Mouse (Mus musculus): ENCODE measurements around the gene Gh. TPM values are rescaled to one million over a fixed set of nuclear protein-coding genes. Genes with fewer than 3 reads are reported as not detected.

Gene Gh
- polyA plus RNA-seq, 1 experiment from 2014 or later: not detected

GRCm38 (mm10) chr11:106274971-106275411 lies 26.7 kb downstream of the Gh start:
- Histone ChIP-seq H3K36me3 (no peaks in the 10 kb centered on the region), H3K9ac (no peak overlapping the region), H3K27me3 (0 out of 2 replicates have a peak, but pooled peaks cover 5% of the 10 kb centered on the region), H3K4me2 (no peak overlapping the region), H3K4me1 (replicated peaks) (peaks cover 32% of the 10 kb centered on the region), H3K27ac (replicated peaks) (no peak overlapping the region), H3K4me3 (no peak overlapping the region), H3K9me3 (no peaks in the 10 kb centered on the region)
- 91% methylated on average over 7 of the region's 7 CpGs for WGBS
- no peak for ATAC-seq (ENCODE audit: low read depth)

GRCm38 (mm10) chr11:106274374-106274773 lies 27.3 kb downstream of the Gh start:
- no peak overlapping the region for H3K9ac ChIP-seq
- 0 out of 2 replicates have a peak, but pooled peaks cover 5% of the 10 kb centered on the region for H3K27me3 ChIP-seq
- ATAC-seq (ENCODE audit: low read depth): no peak
- no peaks in the 10 kb centered on the region for H3K9me3 ChIP-seq
- 94% methylated on average over 1 of the region's 1 CpGs for WGBS
- H3K4me1 ChIP-seq (replicated peaks): peaks cover 35% of the 10 kb centered on the region
- H3K4me2 ChIP-seq: no peak overlapping the region
- H3K36me3 ChIP-seq: no peaks in the 10 kb centered on the region
- H3K27ac ChIP-seq (replicated peaks): no peak overlapping the region
- H3K4me3 ChIP-seq: no peak overlapping the region

GRCm38 (mm10) chr11:106273811-106274210 lies 27.9 kb downstream of the Gh start:
- no peak for ATAC-seq (ENCODE audit: low read depth)
- Histone ChIP-seq H3K9ac (no peak overlapping the region), H3K4me1 (replicated peaks) (peaks cover 41% of the 10 kb centered on the region), H3K4me3 (no peak overlapping the region), H3K27me3 (0 out of 2 replicates have a peak, but pooled peaks cover 5% of the 10 kb centered on the region), H3K9me3 (no peaks in the 10 kb centered on the region), H3K27ac (replicated peaks) (no peak overlapping the region), H3K36me3 (no peaks in the 10 kb centered on the region), H3K4me2 (peak overlapping the region; percentile 63; the same call in 1 of the 2 replicates)
- 97% methylated on average over 6 of the region's 6 CpGs for WGBS

- H3K4me3 ChIP-seq: peak overlapping the region; percentile 78
- peak overlapping the region; percentile 77 for H3K27ac ChIP-seq (replicated peaks)
- peak; percentile 20 for ATAC-seq (ENCODE audit: low read depth)
- peaks cover 46% of the 10 kb centered on the region for H3K4me1 ChIP-seq (replicated peaks)
- H3K36me3 ChIP-seq: no peaks in the 10 kb centered on the region
- H3K27me3 ChIP-seq: 0 out of 2 replicates have a peak, but pooled peaks cover 5% of the 10 kb centered on the region
- H3K4me2 ChIP-seq: peak overlapping the region; percentile 63
- 14% methylated on average over 16 of the region's 16 CpGs for WGBS
- no peaks in the 10 kb centered on the region for H3K9me3 ChIP-seq
- peak overlapping the region; percentile 73 for H3K9ac ChIP-seq
These were observed 28.4 kb downstream of the Gh start for GRCm38 (mm10) chr11:106273311-106273684.

GRCm38 (mm10) chr11:106272644-106273310 lies 28.9 kb downstream of the Gh start, which contains the start of gene Smarcd2:
TSS of gene Smarcd2 (minus strand) at chr11:106272972.
- H3K4me1 ChIP-seq (replicated peaks): peaks cover 51% of the 10 kb centered on the region
- peak within 1 kb of the TSS; percentile 98 for H3K9ac ChIP-seq
- no peaks in the 10 kb centered on the region for H3K27me3 ChIP-seq
- peak within 1 kb of the TSS; percentile 91 for H3K27ac ChIP-seq (replicated peaks)
- H3K9me3 ChIP-seq: no peaks in the 10 kb centered on the region
- ATAC-seq (ENCODE audit: low read depth): peak; percentile 89
- peak within 1 kb of the TSS; percentile 63 for H3K4me2 ChIP-seq
- peak within 1 kb of the TSS; percentile 78 for H3K4me3 ChIP-seq
- H3K36me3 ChIP-seq: no peaks in the 10 kb centered on the region
- WGBS: under 1% methylated on average over 72 of the region's 72 CpGs

- Histone ChIP-seq H3K4me2 (peak overlapping the region; percentile 63), H3K27me3 (no peaks in the 10 kb centered on the region), H3K4me3 (peak overlapping the region; percentile 78), H3K9ac (peak overlapping the region; percentile 98), H3K36me3 (peaks cover 4% of the 10 kb centered on the region), H3K4me1 (replicated peaks) (peaks cover 59% of the 10 kb centered on the region), H3K9me3 (no peaks in the 10 kb centered on the region), H3K27ac (replicated peaks) (peak overlapping the region; percentile 91)
- peak; percentile 37 for ATAC-seq (ENCODE audit: low read depth)
- 2% methylated on average over 41 of the region's 41 CpGs for WGBS
These were observed 29.6 kb downstream of the Gh start for GRCm38 (mm10) chr11:106271794-106272643.

- H3K27me3 ChIP-seq: no peaks in the 10 kb centered on the region
- H3K9ac ChIP-seq: peak overlapping the region; percentile 98
- H3K36me3 ChIP-seq: peaks cover 11% of the 10 kb centered on the region
- no peak for ATAC-seq (ENCODE audit: low read depth)
- H3K4me1 ChIP-seq (replicated peaks): peaks cover 65% of the 10 kb centered on the region
- H3K27ac ChIP-seq (replicated peaks): peak overlapping the region; percentile 91
- 47% methylated on average over 5 of the region's 5 CpGs for WGBS
- H3K4me3 ChIP-seq: peak overlapping the region; percentile 78
- H3K4me2 ChIP-seq: peak overlapping the region; percentile 63
- H3K9me3 ChIP-seq: no peaks in the 10 kb centered on the region
These were observed 30.4 kb downstream of the Gh start for GRCm38 (mm10) chr11:106271131-106271793.

GRCm38 (mm10) chr11:106269060-106269431 lies 32.6 kb downstream of the Gh start:
- WGBS: 14% methylated on average over 3 of the region's 3 CpGs
- Histone ChIP-seq H3K4me2 (peak overlapping the region; percentile 45), H3K9ac (peak overlapping the region; percentile 65; the same call in 1 of the 2 replicates)

GRCm38 (mm10) chr11:106268326-106269059 lies 33.2 kb downstream of the Gh start:
- no peaks in the 10 kb centered on the region for H3K9me3 ChIP-seq
- H3K9ac ChIP-seq: peak overlapping the region; percentile 65
- H3K27me3 ChIP-seq: no peaks in the 10 kb centered on the region
- peaks cover 39% of the 10 kb centered on the region for H3K36me3 ChIP-seq
- WGBS: 31% methylated on average over 8 of the region's 8 CpGs
- H3K4me2 ChIP-seq: peak overlapping the region; percentile 45
- peaks cover 58% of the 10 kb centered on the region for H3K4me1 ChIP-seq (replicated peaks)
- H3K4me3 ChIP-seq: peak overlapping the region; percentile 16
- peak overlapping the region; percentile 90 for H3K27ac ChIP-seq (replicated peaks)
- 0 out of 2 replicates have a peak, but pooled peaks have one; percentile 9 for ATAC-seq (ENCODE audit: low read depth)

More at GRCm38 (mm10) chr11:106269060-106269431, 32.6 kb downstream of the Gh start:
- Histone ChIP-seq H3K36me3 (peaks cover 33% of the 10 kb centered on the region), H3K27ac (replicated peaks) (peak overlapping the region; percentile 90), H3K27me3 (no peaks in the 10 kb centered on the region), H3K9me3 (no peaks in the 10 kb centered on the region), H3K4me1 (replicated peaks) (peaks cover 59% of the 10 kb centered on the region), H3K4me3 (peak overlapping the region; percentile 16; the same call in 1 of the 2 replicates)
- ATAC-seq (ENCODE audit: low read depth): no peak

- H3K4me2 ChIP-seq: peak overlapping the region; percentile 45
- peaks cover 55% of the 10 kb centered on the region for H3K4me1 ChIP-seq (replicated peaks)
- H3K9ac ChIP-seq: peak overlapping the region; percentile 65
These were observed 33.8 kb downstream of the Gh start for GRCm38 (mm10) chr11:106267871-106268270.

GRCm38 (mm10) chr11:106267311-106267852 lies 34.3 kb downstream of the Gh start:
- 56% methylated on average over 14 of the region's 15 CpGs for WGBS
- peaks cover 55% of the 10 kb centered on the region for H3K4me1 ChIP-seq (replicated peaks)
- no peak overlapping the region for H3K4me3 ChIP-seq
- 0 out of 2 replicates have a peak overlapping the region, but pooled peaks have one; percentile 38 for H3K9ac ChIP-seq
- peak overlapping the region; percentile 90 for H3K27ac ChIP-seq (replicated peaks)
- peaks cover 50% of the 10 kb centered on the region for H3K36me3 ChIP-seq
- no peaks in the 10 kb centered on the region for H3K27me3 ChIP-seq
- peak overlapping the region; percentile 45 for H3K4me2 ChIP-seq
- H3K9me3 ChIP-seq: no peaks in the 10 kb centered on the region
- no peak for ATAC-seq (ENCODE audit: low read depth)

More at GRCm38 (mm10) chr11:106267871-106268270, 33.8 kb downstream of the Gh start:
- peaks cover 45% of the 10 kb centered on the region for H3K36me3 ChIP-seq
- H3K4me3 ChIP-seq: peak overlapping the region; percentile 16; the same call in 1 of the 2 replicates
- WGBS: 33% methylated on average over 5 of the region's 5 CpGs
- no peaks in the 10 kb centered on the region for H3K9me3 ChIP-seq
- peak overlapping the region; percentile 90 for H3K27ac ChIP-seq (replicated peaks)
- no peaks in the 10 kb centered on the region for H3K27me3 ChIP-seq
- ATAC-seq (ENCODE audit: low read depth): no peak

Measured in neural tube, embryonic 13.5 days (tissue).